Mouse (Mus musculus) heart, adult 2 months (tissue): ENCODE data around the gene Olfr849.

Experiments used
- CTCF ChIP-seq: fragments of 200-600 bp; IDR thresholded peaks from 2 replicates; pipeline ENCODE4 v1.8.1; 2022; ENCODE audit warnings: antibody characterized with exemption, mild to moderate bottlenecking, moderate library complexity
- POLR2A ChIP-seq: fragments of 200-500 bp; IDR thresholded peaks from 2 replicates; pipeline ENCODE4 v1.6.1; 2011; ENCODE audit warnings: mild to moderate bottlenecking, low read depth, low read length, control low read depth; ENCODE audit not compliant: insufficient read depth

GRCm38 (mm10) chr9:19492995-19493394, 52.9 kb downstream of the Olfr849 start, which contains the start of gene Olfr851:
- TF ChIP-seq POLR2A: no peak
- no peak for TF ChIP-seq CTCF
